Mouse (Mus musculus): ENCODE data around the gene Tspan2.

GRCm38 (mm10) chr3:102732619-102733018 is 1.7 kb upstream of the Tspan2 start:
- TF ChIP-seq CTCF (IDR thresholded peaks at IDR 0.05; ENCODE audit: insufficient read depth, low read length) = no peak
- TF ChIP-seq POLR2A (IDR thresholded peaks at IDR 0.05; ENCODE audit: borderline replicate concordance, extremely low read depth, low read depth, low read length) = no peak
